ENCODE assay signal across 8 mouse cellular contexts in the genomic region with DNA sequence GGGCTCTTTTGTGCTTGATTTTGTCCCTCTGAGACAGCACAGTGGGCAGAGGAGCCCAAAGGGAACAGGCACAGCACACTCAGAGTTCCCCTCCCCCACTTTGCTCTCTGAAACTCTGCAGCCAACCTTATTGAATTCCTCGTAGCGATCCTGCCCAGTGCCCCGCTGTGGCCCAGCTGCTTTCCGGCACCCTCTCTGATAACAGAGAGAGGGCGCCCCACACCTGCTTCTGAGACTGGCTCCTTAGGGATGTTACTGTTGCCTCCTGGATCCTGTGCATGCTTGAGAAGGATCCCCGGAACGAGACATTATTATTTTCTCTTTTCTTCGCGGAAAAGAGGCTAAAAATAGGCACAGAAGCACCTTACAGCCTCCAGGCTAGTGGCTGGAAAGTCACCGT.
A peak's percentile ranks its signal among the peaks of the same experiment; 100 is the strongest.
DNase-seq lines count a peak whose midpoint lies in the region; ATAC-seq lines count a peak whose summit lies in the region.

No protein-coding gene starts in this region.

- H3K4me3 ChIP-seq in embryonic facial prominence, embryonic 14.5 days (ENCODE audit: low read depth, low read length), result peak overlapping the region; percentile 40
- H3K4me3 ChIP-seq in liver, embryonic 15.5 days (replicated peaks), result peak overlapping the region; percentile 14; the same call in 1 of the 2 replicates

- no peaks in the 10 kb centered on the region; the same call in 1 of the 2 replicates for H3K27me3 ChIP-seq in embryonic facial prominence, embryonic 14.5 days (replicated peaks; ENCODE audit: control insufficient read depth, insufficient read depth, low read length)
- peaks cover 15% of the 10 kb centered on the region for H3K27me3 ChIP-seq in liver, embryonic 15.5 days

- ATAC-seq in embryonic facial prominence, embryonic 14.5 days (ENCODE audit: low read depth), result peak; percentile 81
- no peak for ATAC-seq in liver, embryonic 15.5 days (ENCODE audit: insufficient read depth)

- 0% methylated on average over 10 of the region's 10 CpGs for WGBS in embryonic facial prominence, embryonic 14.5 days
- WGBS in liver, embryonic 15.5 days (ENCODE audit: insufficient replicate concordance), result under 1% methylated on average over 10 of the region's 10 CpGs

- H3K36me3 ChIP-seq in embryonic facial prominence, embryonic 14.5 days (ENCODE audit: control insufficient read depth, insufficient read depth, low read length), result no peaks in the 10 kb centered on the region
- H3K36me3 ChIP-seq in liver, embryonic 15.5 days (replicated peaks), result no peaks in the 10 kb centered on the region

- peak; percentile 16 for DNase-seq in thymus, postnatal 4 days
- no peak for DNase-seq in thymus, postnatal 14 days
- peak; percentile 73 for DNase-seq in embryonic facial prominence, embryonic 14.5 days (ENCODE audit: low spot score)
- DNase-seq in heart, postnatal 14 days, result peak; percentile 3 to 22
- DNase-seq in layer of hippocampus, adult 11-12 months (ENCODE audit: low spot score), result peak; percentile 70
- DNase-seq in retina, embryonic 14.5 days (ENCODE audit: low spot score), result peak; percentile 83
- DNase-seq in thymus, postnatal 10 days (ENCODE audit: low spot score in 2 of 2), result no peak

- intact Hi-C loops in heart, postnatal 14 days (cut with DNase I), result loop anchor here (5.0 kb wide), 3 partner anchors 1150 to 1900 kb away; a partner anchor contains a TSS

- H3K4me1 ChIP-seq in embryonic facial prominence, embryonic 14.5 days (ENCODE audit: control insufficient read depth, insufficient read depth, low read length), result peaks cover 7% of the 10 kb centered on the region
- H3K4me1 ChIP-seq in liver, embryonic 15.5 days (replicated peaks), result no peaks in the 10 kb centered on the region

- H3K9ac ChIP-seq in embryonic facial prominence, embryonic 14.5 days (ENCODE audit: low read depth, low read length), result peak overlapping the region; percentile 50; the same call in 1 of the 2 replicates
- no peak overlapping the region for H3K9ac ChIP-seq in liver, embryonic 15.5 days

- no peak overlapping the region for H3K27ac ChIP-seq in embryonic facial prominence, embryonic 14.5 days (replicated peaks; ENCODE audit: low read depth, low read length)
- no peak overlapping the region for H3K27ac ChIP-seq in liver, embryonic 15.5 days (replicated peaks)

- peak overlapping the region; percentile 81 for H3K4me2 ChIP-seq in embryonic facial prominence, embryonic 14.5 days (ENCODE audit: low read depth, low read length)
- peak overlapping the region; percentile 58 for H3K4me2 ChIP-seq in liver, embryonic 15.5 days

- no peaks in the 10 kb centered on the region for H3K9me3 ChIP-seq in embryonic facial prominence, embryonic 14.5 days (ENCODE audit: control insufficient read depth, low read length)
- H3K9me3 ChIP-seq in liver, embryonic 15.5 days (replicated peaks), result no peaks in the 10 kb centered on the region

Comparison
In these comparisons a context has a peak if more than half of its experiments do, and no peak if none do; other contexts are left out.
1. DNase-seq: peak in thymus, postnatal 4 days (single experiment), embryonic facial prominence, embryonic 14.5 days (single experiment), heart, postnatal 14 days (2 of 2), layer of hippocampus, adult 11-12 months (single experiment) and retina, embryonic 14.5 days (single experiment); none in thymus, postnatal 14 days (single experiment) and thymus, postnatal 10 days (0 of 2).